Mouse (Mus musculus) intestine, embryonic 16.5 days (tissue): Measurements from ENCODE around the gene Gfy. TPM values are rescaled to one million over a fixed set of nuclear protein-coding genes. Genes with fewer than 3 reads are reported as not detected.

Experiments used
- ATAC-seq: fragments of 200-750 bp; cut with Nextera tagmentation; 2 replicates; pipeline ENCODE4 v1.8.0; 2017; ENCODE audit warnings: moderate TSS enrichment, moderate library complexity
- H3K27ac ChIP-seq: fragments of 300-500 bp; sonication (generic); 2 replicates; pipeline ENCODE4 v1.5.1; 2014; ENCODE audit warnings: mild to moderate bottlenecking, low read length
- H3K27me3 ChIP-seq: fragments of 300-500 bp; sonication (generic); replicated peaks from 2 replicates; pipeline ENCODE4 v1.6.1; 2014; ENCODE audit warnings: low read length, control low read depth, mixed read lengths; ENCODE audit not compliant: control insufficient read depth, insufficient read depth
- H3K36me3 ChIP-seq: fragments of 300-500 bp; sonication (generic); 2 replicates; pipeline ENCODE4 v1.6.1; 2014; ENCODE audit warnings: low read length, control low read depth; ENCODE audit not compliant: control insufficient read depth, insufficient read depth
- H3K4me1 ChIP-seq: fragments of 300-500 bp; sonication (generic); 2 replicates; pipeline ENCODE4 v1.6.1; 2014; ENCODE audit warnings: low read length, control low read depth, mixed read lengths; ENCODE audit not compliant: control insufficient read depth, insufficient read depth
- H3K4me2 ChIP-seq: fragments of 300-500 bp; sonication (generic); 2 replicates; pipeline ENCODE4 v1.6.1; 2014; ENCODE audit warnings: low read depth, low read length, control low read depth
- H3K4me3 ChIP-seq: fragments of 300-500 bp; sonication (generic); 2 replicates; pipeline ENCODE4 v1.5.1; 2014; ENCODE audit warnings: mild to moderate bottlenecking, low read length
- H3K9ac ChIP-seq: fragments of 300-500 bp; sonication (generic); 2 replicates; pipeline ENCODE4 v1.6.1; 2014; ENCODE audit warnings: low read depth, low read length
- H3K9me3 ChIP-seq: fragments of 300-500 bp; sonication (generic); 2 replicates; pipeline ENCODE4 v1.6.1; 2016; ENCODE audit warnings: low read length, control low read depth; ENCODE audit not compliant: control insufficient read depth
- WGBS: fragments of 180-500 bp; shearing (Covaris S2); extraction: QIAGEN DNeasy Blood & Tissue Kit; methylation state at CpG from one replicate; pipeline ENCODE4 v1.1.7; 2014; 5-methylcytosine and 5-hydroxymethylcytosine counted together
- polyA plus RNA-seq: library from polyadenylated mRNA; unstranded; fragments of >200 nt; fragmentation: Nextera tagmentation; extraction: Ambion mirVana; gene quantifications from 2 replicates; pipeline ENCODE4 v1.2.1, GENCODE M21; 2015

The Gfy gene
- polyA plus RNA-seq, 1 experiment from 2014 or later = not detected

DNA sequence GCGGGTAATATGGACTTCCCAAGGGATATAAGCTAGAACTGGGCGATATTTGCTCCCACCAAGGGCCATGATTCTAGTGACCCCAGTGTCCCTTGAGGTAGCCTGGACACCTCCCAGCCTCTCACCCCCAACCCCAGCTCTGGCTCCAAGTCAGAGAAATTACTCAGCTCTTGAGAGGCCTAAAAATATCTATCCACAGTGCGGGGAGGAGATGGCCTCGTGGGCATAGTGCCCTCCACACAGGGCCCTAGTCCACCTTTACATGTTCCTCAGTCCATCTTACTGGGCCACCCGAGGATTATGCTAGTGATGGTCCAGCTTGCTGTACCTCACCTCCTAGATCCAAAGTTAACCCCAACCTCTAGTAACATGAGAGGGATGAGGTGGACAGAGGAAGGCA lies 14.5 kb downstream of the Gfy start:
- 65% methylated on average over 5 of the region's 5 CpGs for WGBS
- peaks cover 65% of the 10 kb centered on the region for H3K27me3 ChIP-seq

DNA sequence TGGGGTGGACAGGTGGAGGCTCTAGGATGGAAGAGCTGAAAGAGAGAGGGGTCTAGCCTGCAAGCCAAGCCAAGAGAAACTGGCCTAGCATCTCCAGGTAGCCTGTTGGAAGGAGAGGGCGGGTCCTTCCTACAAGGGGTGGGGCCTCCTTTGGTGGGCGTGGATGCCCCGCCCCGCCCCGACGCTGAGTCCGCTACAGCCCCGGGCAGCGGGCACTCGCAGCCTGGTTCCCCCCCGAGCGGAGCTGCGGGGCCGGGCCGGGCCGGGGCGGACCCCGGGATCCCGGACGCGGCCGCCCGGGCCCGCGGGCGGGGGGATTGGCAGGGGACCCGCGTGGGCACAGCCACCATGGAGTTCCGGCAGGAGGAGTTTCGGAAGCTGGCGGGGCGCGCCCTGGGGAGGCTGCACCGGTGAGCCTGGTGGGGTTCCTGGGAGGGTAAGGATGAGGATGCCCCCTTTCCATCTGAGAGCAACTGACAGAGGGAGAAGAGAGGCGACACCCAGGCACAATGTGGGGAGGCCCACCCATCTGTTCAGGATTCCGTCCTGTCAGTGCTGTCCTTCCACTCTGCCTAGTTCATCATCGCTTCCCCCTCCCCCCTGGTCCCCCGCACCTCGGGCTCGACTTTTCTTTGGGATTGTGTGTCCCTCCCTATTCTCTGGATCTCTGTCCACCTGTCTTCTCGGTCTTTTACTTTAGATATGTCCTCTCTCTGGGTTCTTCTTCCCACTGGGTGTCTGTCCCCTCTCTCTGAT lies 15.5 kb downstream of the Gfy start, which contains the start of gene Slc17a7:
Gene Slc17a7, plus strand, starts transcription at position 215 of the 756 bp plus-strand sequence.
- ATAC-seq = peak; percentile 31

More for the DNA sequence above, 14.5 kb downstream of the Gfy start:
- Histone ChIP-seq H3K4me1 (peaks cover 7% of the 10 kb centered on the region), H3K9ac (no peak overlapping the region), H3K36me3 (0 out of 2 replicates have a peak, but pooled peaks cover 3% of the 10 kb centered on the region), H3K27ac (no peak overlapping the region), H3K4me3 (no peak overlapping the region), H3K9me3 (peaks cover 10% of the 10 kb centered on the region), H3K4me2 (no peak overlapping the region)
- ATAC-seq = no peak

DNA sequence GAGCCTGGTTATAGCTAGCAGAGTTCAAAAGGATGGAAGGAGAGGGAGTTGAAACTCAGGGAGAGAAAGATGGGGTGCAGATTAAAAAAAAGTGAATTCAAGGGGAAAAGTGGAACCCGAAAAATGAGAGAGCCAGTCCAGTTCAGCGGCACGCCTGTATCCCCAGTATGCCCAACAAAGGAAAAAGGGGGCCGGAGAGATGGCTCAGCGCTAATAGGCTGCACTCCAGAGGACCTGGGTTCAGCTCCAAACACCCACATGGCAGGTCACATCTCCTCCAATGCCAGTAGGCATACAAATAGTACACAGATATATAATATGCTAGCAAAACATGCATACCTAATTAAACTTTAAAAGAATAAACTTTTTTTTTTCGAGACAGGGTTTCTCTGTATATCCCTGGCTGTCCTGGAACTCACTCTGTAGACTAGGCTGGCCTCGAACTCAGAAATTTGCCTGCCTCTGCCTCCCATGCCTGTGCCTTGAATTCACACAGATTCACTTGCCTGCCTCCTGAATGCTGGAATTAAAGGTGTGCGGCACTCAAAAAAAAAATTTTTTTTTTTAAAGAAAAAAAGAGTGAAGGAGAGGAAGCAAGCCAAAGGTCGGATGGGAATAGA lies 16.3 kb downstream of the Gfy start:
- Histone ChIP-seq H3K27me3 (peaks cover 50% of the 10 kb centered on the region), H3K27ac (no peak overlapping the region), H3K9me3 (no peaks in the 10 kb centered on the region), H3K9ac (no peak overlapping the region), H3K4me3 (no peak overlapping the region; the same call in 1 of the 2 replicates), H3K4me2 (0 out of 2 replicates have a peak overlapping the region, but pooled peaks have one; percentile 84), H3K36me3 (0 out of 2 replicates have a peak, but pooled peaks cover 3% of the 10 kb centered on the region), H3K4me1 (peaks cover 7% of the 10 kb centered on the region)
- ATAC-seq = no peak
- 71% methylated on average over 9 of the region's 9 CpGs for WGBS

More for the DNA sequence above, 15.5 kb downstream of the Gfy start, which contains the start of gene Slc17a7:
- H3K4me2 ChIP-seq = peak within 1 kb of the TSS; percentile 84
- H3K36me3 ChIP-seq = 0 out of 2 replicates have a peak, but pooled peaks cover 3% of the 10 kb centered on the region
- peaks cover 58% of the 10 kb centered on the region for H3K27me3 ChIP-seq
- peak within 1 kb of the TSS; percentile 56 for H3K4me3 ChIP-seq
- peak within 1 kb of the TSS; percentile 62 for H3K9ac ChIP-seq
- H3K9me3 ChIP-seq = peaks cover 2% of the 10 kb centered on the region; the same call in 1 of the 2 replicates
- no peak within 1 kb of the TSS for H3K27ac ChIP-seq
- peaks cover 7% of the 10 kb centered on the region for H3K4me1 ChIP-seq
- WGBS = 3% methylated on average over 36 of the region's 41 CpGs

DNA sequence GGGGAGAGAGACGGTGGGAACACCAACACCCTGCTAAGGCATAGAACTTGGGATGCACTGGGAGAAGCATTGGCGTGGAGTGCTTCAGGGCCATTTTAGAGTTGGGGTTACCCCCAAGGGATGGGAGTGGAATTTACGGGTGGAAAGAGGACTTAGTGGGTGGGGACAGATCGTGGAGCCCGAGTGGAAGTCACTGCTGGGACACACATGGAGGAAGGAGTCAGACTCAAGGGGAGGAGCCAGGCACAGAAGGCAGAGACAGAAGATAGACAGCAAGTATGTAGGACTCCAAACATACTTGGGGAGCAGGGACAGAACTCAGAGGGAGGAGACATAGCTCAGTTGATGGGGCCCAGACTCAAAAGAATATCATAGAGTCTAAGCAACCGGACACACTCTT lies 16.8 kb downstream of the Gfy start:
- ATAC-seq = no peak; the same call in 1 of the 2 replicates
- H3K36me3 ChIP-seq = 0 out of 2 replicates have a peak, but pooled peaks cover 3% of the 10 kb centered on the region
- no peak overlapping the region for H3K27ac ChIP-seq
- peak overlapping the region; percentile 75 for H3K4me2 ChIP-seq
- H3K27me3 ChIP-seq = peaks cover 45% of the 10 kb centered on the region
- 25% methylated on average over 6 of the region's 6 CpGs for WGBS
- H3K4me3 ChIP-seq = peak overlapping the region; percentile 48
- H3K4me1 ChIP-seq = peaks cover 7% of the 10 kb centered on the region
- peak overlapping the region; percentile 52 for H3K9ac ChIP-seq
- no peaks in the 10 kb centered on the region for H3K9me3 ChIP-seq

DNA sequence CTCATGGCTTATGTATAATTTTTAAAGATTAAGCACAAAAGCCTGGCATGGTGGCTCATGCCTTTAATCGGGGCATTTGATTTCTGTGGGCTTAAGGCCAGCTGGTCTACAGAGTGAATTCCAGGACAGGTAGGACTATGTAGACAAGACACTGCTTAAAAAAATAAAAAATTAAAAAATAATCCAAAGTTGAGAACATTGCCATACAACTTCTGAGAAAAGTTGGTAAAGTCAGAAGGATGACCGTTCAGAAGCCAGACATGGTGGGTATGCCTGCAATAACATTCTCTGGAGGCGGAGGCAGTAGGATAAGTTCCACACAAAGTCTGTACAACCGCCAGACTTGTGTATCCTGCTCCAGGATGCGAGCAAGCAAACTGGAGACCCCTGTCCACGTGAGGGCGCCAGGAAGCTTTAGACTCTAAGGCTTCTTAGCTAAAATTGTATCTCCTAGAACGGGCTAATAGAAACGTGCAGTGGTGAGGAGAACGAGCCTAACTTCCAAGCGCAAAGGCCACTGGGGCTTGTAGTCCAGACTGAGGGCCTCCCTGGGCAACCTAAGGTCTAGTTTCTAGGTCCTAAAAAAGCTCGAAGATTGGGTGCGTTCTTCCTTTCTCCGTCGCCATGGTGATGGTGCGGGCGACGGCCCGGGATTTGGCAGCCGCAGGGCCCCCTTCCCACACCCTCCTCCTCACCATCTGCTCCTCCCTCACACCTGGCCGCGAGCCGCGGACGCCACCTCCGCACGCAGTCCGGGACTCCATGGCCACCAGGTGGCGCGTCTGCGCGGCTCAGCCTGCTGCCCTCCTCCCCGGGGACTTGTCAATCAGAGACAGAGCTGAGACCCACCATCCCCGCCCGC lies 17.5 kb downstream of the Gfy start:
- H3K27me3 ChIP-seq = peaks cover 41% of the 10 kb centered on the region
- peak overlapping the region; percentile 52 for H3K9ac ChIP-seq
- peak overlapping the region; percentile 48 for H3K4me3 ChIP-seq
- no peaks in the 10 kb centered on the region for H3K9me3 ChIP-seq
- peaks cover 7% of the 10 kb centered on the region for H3K4me1 ChIP-seq
- peak overlapping the region; percentile 75 for H3K4me2 ChIP-seq
- no peak overlapping the region for H3K27ac ChIP-seq
- 0 out of 2 replicates have a peak, but pooled peaks cover 3% of the 10 kb centered on the region for H3K36me3 ChIP-seq
- WGBS = 4% methylated on average over 35 of the region's 35 CpGs
- ATAC-seq = peak; percentile 88

DNA sequence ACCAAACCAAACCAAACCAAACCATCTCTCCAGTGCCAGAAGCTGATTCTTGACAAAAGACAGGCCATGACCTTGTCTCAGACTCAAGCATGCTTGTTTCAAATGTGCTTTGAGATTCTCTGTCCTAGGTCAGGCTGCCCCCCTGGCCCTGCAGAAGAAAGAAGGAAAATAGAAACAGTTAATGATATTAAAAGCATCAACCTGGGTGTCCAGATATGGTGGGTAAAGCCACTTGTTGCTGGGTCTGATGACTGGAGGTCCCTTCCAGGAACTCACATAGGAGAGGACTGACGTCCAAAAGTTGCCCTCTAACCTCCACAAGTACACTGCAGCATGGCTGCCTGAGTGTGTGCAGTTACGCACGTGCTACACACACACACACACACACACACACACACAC lies 18.5 kb downstream of the Gfy start:
- 94% methylated on average over 3 of the region's 3 CpGs for WGBS

DNA sequence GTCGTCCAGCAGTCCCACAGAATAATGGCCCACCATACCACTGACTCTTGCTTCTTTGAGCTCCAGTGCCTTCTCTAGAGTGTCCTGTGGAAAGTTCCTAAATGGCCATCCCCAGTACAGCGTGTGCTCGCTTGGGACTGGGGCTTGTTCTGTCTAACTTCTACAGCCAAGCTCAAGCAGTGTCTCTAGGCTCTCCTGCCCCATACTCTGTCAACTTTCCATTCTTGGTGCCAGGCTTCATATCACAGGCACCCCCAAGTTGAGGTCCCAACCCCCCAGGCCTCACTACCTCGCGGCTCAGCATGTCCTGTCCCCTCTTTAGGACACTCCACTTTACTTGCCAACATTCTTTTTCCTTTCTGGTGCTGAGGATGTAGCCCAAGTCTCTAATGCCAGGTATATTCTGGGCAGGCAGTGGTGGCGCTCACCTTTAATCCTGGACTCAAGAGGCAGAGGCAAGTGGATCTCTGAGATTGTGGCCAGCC lies 19.0 kb downstream of the Gfy start:
- H3K27me3 ChIP-seq = peaks cover 27% of the 10 kb centered on the region
- 96% methylated on average over 6 of the region's 6 CpGs for WGBS
- no peak overlapping the region for H3K4me3 ChIP-seq
- H3K4me1 ChIP-seq = peaks cover 8% of the 10 kb centered on the region
- H3K27ac ChIP-seq = no peak overlapping the region
- no peaks in the 10 kb centered on the region for H3K9me3 ChIP-seq
- H3K4me2 ChIP-seq = no peak overlapping the region
- no peak overlapping the region for H3K9ac ChIP-seq
- ATAC-seq = no peak
- 0 out of 2 replicates have a peak, but pooled peaks cover 3% of the 10 kb centered on the region for H3K36me3 ChIP-seq

More for the DNA sequence above, 18.5 kb downstream of the Gfy start:
- Histone ChIP-seq H3K9me3 (no peaks in the 10 kb centered on the region), H3K4me1 (peaks cover 7% of the 10 kb centered on the region), H3K4me2 (no peak overlapping the region), H3K27ac (no peak overlapping the region), H3K4me3 (no peak overlapping the region), H3K36me3 (0 out of 2 replicates have a peak, but pooled peaks cover 3% of the 10 kb centered on the region), H3K27me3 (peaks cover 32% of the 10 kb centered on the region), H3K9ac (no peak overlapping the region)
- no peak for ATAC-seq

DNA sequence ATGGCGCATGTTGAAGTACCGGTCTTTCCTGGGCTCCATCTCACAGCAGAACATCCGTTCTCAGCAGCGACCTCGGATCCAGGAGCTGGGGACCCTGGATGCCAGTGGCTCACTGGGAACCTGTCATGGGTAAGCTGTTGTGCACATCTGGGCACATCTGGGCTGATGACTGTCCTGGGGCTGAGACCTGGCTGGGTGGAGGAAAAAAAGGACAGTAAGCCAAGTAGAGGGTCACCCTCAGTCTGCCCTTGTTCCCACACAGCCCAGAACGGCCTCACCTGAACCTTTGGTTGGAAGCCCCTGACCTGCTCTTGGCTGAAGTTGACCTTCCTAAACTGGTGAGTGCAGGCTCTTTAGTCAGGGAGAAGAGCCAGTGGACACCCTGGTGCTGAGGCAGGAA lies 20.4 kb downstream of the Gfy start:
- H3K27me3 ChIP-seq = peaks cover 14% of the 10 kb centered on the region
- H3K9ac ChIP-seq = no peak overlapping the region
- H3K9me3 ChIP-seq = no peaks in the 10 kb centered on the region
- 93% methylated on average over 6 of the region's 6 CpGs for WGBS
- 0 out of 2 replicates have a peak, but pooled peaks cover 3% of the 10 kb centered on the region for H3K36me3 ChIP-seq
- H3K27ac ChIP-seq = no peak overlapping the region
- no peak for ATAC-seq
- H3K4me1 ChIP-seq = peaks cover 14% of the 10 kb centered on the region
- H3K4me2 ChIP-seq = no peak overlapping the region
- no peak overlapping the region for H3K4me3 ChIP-seq
